Mouse (Mus musculus) cerebellum, postnatal 4 days (tissue): ENCODE data around the gene Kazn.

Source experiments
- DNase-seq, 2 experiments: peaks; one replicate each; pipeline ENCODE4 v3.0.0; 2022; ENCODE audit warnings: low spot score in 2 of 2, mixed read lengths in 1 of 2

Kazn gene

DNA sequence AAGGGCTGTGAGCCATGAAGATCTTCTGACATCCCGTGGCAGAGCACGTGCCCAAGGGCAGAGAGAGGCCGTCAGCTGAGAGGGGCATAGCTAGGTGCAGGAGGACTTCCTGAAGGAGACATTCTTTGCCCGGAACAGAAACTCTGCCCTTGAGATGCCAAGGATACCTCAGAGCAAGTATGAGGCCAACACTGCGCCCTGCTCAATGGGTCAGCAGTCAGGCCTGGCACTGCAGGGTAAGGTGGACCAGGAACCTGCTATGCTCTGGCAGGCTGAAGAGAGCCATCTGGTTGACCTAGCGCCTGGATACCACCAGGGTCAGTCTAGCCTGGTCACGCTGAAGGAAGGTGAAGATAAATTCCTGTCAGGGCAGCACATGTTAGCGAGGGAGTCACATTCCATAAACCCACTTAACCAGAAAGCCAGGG lies 46.0 kb downstream of the Kazn start:
- no peak for DNase-seq

DNA sequence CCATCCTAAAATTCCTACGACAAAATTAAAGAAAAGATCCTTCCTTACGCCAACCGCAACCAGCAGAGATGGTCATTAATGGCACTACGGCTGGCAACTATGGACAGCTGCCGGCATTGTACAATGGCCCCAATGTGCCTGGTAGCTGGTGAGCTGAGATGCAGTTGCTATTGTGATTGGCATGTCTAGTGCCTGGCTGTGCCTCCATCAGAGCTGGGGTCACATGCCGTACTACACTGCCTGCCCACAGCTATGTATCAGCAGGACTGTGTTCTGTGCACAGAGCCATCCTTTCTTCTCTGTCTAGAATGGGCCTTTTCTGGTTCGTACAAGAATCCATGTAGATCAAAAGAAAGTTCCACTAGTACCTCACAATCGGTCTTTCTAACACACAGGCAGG lies 49.2 kb downstream of the Kazn start:
- no peak for DNase-seq

DNA sequence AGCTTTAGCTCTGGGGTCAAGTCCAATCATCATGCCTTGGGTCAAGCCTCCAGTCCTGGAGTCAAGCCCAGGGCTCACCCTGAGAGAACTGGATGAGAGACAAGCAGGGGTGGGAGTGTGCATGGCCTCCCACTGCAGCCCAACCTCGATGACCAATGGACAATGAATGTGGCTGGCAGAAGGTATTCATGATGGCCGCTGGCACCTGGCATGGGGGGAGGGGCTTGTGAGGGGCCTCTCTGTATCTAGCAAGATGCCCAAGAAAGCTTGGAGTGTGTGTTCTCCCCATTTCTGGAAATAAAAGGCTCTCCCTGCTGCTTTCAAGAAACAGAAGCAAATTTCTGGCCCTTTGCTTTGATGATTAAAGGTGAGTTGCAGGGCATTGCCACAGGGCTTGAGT lies 50.7 kb downstream of the Kazn start:
- DNase-seq, result no peak

DNA sequence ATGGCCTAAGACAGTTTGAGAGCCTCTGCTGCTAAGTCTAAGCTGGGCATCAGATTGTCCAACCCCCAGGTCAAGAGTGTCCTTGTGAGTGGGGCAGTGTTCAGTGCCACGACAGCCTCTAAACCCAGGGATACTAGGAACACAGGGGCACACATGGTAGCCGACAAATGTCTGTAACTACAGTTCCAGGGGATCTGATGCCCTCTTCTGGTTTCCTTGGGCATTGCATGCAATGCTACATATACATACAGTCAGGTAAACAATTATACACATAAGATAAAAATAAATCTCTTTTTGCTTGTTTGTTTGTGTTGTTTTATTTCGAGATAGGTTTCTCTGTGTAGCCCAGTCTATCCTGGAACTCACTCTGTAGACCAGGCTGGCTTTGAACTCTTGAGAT lies 53.0 kb downstream of the Kazn start:
- no peak for DNase-seq

DNA sequence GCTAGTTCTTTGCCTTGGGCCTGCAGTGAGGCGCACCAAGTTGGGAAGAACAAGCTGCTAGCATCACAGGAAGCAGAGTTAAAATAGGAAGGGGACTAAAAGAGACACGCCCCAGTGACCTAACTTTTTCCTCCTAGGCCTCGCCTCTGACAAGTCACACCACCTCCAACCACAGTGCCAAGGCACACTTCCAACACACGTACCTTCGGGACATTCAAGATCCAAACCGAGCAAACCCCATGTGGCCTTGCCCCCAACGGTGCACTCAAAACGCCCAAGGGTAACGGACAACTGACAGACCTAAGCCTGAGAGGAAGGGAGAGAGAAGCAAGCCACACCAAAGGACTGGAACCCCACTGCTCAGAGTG lies 53.7 kb downstream of the Kazn start:
- no peak for DNase-seq

DNA sequence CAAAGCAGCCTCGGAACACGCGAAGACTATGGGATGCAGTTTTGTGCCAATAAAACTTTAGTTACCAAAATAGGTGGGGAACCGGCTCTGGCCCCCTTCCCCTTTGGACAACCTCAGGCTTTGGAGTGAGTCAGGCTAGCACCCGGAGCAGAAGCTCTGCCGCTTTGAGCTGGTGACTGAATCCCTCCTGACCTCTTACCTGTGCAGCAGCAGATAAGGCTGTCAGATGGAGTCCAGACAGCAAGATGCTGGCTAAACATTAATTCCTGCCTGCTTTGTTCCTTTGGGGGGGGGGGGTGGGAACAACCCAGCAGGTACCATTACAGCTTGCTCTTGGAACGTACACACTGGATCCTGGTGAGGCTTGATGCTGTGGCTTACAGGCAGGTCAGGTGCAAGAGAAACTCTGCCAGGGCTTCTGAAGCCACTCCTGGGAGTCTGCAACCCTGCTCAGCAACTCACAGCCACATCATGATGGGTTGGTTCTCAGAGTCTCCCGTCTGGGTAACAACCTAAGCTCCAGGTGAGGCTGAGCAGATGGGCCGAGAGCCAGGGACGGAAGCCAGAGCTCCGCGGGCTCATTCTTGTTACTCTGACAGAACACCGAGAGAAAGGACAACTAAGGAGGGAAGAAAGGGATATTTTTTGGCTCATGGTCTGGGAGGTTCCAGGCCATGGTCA lies 54.2 kb downstream of the Kazn start:
- no peak for DNase-seq

DNA sequence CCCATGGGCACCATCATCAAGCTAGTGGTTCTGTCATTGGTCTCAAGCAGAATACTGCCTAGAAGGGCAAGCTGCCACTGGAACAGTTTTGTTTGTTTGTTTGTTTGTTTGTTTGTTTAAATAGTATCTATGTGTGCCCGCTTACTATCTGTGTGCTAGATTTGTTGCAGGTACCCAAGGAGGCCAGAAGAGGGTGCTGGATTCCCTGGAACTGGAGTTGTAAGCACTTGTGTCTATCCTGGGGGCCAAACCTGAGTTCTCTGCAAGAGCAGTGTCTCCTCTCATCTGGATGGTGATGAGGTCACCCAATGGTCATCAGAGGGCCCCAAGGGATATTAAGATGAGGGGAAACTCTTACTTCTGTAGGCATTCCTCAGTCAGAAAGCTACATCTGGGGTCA lies 55.6 kb downstream of the Kazn start:
- no peak for DNase-seq

DNA sequence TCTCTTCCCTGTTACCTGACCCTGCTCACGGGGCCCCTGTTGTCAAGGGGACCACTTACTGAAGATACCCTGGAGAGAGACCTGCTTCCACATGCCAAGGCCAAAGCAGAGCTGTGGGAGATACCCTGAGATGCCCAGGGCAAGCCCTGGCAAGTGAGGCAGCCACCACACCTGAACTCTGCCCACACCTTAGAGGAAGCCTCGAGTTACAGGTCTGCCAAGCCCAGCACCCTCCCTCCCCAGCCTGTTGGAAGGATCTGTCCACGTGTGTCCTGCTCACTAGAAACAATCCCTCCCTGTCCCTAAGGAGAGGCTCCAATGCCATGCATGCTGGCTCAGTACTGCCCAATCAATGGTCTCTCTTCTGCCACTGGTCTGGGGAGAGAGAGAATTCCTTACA lies 56.2 kb downstream of the Kazn start:
- no peak for DNase-seq

DNA sequence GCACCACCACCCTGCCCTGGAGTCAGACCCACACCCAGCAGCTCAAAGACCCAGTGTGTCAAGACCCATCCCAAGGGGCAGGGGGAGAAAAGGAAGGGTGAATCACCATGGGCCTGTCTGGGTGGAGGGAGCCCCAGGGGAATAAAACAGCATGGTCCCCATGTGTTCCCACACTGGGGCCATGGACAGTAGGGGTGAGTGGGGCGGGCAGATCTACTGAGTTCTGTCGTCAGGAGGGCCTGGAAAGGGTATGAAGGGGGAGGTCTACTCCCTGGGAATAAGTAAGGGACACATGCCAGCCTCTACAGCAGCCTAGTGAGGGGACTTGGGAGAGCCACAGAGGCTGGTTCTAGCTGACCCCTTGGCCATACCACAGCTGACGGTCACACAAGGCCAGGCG lies 57.6 kb downstream of the Kazn start:
- DNase-seq, result no peak

DNA sequence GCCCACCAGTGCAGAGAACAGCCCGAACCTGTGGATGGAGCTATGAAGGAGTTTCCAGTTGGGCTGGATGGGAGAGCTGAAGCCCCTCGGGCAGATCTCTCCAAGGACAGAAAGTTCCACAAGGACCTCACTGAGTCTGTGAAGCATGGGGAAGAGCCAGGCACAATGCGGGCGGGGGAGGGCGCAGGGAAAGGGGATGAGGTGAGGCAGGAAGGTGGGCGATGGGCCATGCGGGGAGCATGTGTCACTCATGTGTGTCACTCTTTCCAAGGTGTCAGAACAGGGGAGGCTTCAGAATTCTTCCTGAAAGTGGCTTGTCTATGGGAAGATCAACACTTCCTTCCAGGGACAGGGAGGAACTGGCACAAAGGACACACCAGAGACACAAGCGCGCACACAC lies 58.3 kb downstream of the Kazn start:
- DNase-seq, result no peak

DNA sequence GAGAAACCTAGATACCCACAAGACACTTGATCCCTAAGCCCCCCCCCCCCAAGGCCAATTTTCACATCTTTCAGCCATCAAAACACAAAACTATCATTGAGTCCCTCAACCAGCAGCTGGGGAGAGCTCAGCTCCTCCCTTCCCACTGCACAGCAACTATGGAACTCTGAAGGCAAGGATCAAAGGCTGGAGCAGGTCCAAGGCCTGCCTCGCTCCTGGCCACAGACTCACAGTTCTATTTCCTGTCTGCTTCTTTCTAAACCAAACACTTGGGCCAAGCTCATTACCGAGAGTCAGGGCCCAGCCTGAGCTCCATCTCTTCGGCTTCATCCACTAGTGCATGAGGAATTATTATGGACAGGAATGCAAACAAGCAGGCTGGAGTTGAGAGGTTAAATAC lies 58.9 kb downstream of the Kazn start:
- peak in 1 of 2 experiments; percentile 67 for DNase-seq

DNA sequence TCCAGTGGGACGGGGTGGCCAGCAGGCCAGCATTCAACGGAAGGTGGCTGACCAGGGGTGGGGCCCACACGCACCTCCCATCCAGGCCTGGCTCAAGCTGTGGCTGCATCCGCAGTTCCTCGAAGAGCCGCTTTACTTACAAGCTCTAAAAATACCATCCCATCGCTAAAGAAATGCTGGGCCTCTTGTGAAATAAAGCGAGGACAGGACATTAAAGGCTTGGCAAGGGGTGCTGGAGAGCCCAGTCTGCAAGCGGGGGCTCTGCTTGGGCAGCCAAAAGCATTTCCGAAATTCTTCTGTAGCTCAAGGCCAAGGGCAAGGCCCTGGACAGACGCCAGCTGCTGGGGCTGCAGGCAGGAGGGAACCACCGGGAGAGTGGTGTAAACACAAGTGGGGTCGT lies 59.7 kb downstream of the Kazn start:
- DNase-seq, result peak in 1 of 2 experiments; percentile 56

DNA sequence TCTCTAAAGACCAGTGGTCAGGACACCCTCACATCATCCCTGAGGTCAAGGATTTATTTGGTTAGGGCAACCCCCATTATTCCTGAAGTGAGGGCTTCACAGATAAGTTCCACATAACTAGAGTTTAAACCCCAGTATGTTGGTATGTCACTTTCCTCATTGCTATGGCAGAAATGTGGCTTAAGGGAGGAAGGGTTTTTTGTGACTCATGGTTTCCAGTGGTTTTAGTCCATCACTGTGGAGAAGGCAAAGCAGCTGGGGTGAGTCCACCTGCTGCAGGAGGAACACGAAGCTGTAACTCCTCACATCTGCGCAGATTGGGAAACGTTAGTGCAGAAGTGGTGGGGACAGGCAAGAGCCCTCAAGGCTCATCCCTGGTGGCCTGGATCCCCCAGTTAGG lies 62.5 kb downstream of the Kazn start:
- no peak for DNase-seq

DNA sequence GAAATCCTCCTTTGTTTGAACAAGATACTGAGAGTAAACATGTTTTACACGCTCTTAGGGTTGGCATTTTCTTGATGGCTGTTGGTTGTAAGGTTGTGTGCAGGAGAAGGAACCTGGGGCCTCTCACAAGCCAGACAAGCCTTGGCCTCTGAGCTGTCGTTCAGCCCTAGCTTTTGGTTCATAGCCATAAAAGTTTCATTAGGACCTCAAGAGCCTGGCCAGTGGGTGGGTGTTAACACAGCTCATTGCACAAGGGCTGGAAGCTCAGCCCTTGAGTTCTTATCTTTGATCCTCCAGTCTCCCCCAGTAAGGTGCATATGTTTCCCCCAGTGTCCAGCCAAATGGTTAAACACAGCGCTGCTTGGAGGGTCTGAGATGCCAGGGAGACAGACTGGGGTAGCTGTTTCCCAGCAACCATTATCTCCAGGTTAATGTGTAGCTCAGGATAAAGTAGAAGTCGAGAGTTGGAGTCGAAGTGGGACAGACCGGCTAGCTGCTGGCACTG lies 65.2 kb downstream of the Kazn start:
- DNase-seq, result no peak

DNA sequence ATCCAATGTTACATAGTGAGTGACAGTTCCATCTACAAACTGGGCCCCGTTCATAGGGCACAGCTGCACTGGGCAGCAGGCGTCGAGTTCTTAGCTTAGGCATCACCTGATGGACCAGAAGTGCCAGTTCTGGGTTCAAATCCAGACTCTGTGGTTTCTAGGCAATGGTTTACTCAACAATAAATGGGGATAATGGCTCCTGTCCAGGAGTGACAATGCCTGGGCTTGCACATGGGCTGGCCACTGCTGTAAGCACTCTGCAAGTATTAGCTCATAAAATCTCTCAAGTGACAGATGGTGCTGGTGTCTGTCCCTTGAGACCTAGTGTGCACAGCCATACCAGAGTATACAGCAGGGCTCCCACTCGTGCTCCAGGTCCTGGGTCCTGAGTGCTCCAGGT lies 66.3 kb downstream of the Kazn start:
- DNase-seq, result no peak

DNA sequence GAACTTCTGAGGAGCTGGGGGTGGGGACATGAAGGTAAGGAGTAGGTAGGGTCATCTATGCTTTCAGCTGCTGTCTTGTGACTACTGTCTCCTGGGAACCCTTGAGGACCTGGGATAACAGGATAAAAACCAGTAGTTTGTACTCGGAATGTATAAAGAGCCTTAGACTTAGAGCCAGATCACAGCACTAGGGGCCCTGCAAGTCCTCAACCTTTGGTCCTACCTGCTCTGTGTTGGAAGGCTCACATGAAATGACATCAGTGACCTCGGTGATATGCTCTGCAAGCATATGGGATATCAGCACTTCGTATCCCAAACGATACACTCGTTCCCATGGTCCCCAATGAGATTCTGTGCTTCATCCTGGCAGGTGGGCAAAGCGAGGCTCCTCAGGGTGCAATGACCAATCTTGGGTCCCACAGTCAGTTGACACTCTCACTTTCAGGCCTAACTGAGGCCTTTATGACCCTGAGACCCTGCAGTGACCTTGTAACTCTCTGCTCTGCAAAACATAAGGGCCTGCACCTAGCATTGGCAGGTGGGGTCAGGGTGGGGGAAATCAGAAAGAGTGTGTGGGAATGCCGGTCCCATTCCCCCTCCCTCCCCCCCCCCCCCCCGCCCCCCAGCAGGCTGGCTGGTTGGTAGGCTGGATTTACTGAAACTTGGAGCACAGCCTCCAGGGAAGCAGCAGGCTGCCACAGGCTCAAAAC lies 67.3 kb downstream of the Kazn start:
- DNase-seq, result no peak

DNA sequence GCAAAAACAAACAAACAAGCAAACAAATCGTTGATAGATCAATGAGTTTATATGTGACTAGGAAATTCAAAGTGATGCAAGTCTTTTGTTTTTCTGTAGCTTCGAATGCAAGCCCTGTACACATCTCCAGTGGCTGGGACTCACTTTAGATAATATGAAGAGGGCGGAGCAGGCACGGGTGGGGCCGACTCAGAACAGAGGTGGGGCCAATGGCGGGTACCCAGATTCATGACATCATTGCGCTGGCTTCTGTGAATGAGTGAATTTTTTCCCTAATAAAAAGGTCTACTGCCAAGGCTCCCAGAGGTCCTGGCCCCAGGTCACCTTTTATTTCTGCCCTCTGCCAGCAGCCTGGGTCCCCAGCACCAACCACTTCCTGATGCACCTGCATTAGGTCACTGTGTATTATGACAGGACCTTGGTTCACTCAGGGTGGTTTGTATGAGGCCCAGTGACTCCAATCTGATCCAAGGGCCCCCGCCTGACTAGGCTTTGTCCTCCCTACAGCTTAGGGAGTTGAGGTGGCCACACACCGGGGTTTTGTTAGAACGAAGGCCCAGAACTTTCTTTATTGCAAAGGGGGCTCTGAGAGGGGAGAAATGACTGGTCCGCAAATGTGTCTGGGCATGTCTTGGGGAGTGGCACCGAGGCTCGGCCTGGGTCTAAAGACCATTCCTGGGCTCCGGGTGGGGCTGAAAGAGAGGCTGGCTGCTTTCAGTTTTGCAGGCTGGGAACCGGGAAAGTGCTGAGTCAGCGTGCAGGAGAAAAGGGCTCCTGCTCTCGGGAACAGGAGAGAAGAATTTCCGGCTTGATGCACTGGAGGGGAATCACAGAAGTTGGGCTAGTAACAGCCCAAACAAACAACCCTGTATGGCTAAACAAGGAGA lies 68.1 kb downstream of the Kazn start:
- no peak for DNase-seq

DNA sequence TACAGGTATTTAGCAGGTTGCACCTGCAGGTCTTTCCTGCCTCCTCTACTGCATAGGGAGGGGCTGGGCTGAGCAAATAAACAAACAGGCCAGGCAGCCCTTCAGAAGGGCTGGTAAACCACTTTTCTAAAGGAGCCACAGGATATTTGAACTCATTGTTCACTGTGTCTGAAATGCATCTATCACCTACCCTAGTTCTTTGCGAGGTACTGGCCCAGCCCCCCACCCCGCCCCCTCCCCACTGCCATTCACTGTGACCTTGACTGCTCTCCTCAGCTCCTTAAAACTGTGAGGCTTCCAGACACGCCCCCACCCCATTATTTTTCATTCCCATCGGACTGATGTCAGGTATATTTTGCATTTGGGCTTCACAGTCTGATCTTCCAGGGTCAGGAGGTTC lies 69.6 kb downstream of the Kazn start:
- no peak for DNase-seq

DNA sequence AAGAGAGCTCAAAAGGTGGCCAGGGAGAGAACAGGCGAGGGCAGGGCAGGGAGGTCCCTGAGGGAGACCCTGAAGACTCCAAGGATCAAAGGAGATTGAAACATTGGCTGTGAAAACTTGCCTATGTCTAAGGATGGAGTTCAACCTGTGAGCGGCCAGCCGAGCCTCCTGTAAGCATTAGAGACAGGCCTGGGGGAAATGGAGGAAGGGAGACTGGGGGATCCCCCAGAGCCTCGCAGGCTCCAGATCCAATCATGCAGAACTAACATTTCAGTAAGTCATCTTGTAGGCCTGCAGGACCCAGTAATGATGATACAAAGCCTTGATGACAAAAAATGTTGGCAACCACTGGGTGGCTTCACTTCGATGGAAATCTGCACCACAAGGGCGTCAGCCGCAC lies 70.8 kb downstream of the Kazn start:
- no peak for DNase-seq

DNA sequence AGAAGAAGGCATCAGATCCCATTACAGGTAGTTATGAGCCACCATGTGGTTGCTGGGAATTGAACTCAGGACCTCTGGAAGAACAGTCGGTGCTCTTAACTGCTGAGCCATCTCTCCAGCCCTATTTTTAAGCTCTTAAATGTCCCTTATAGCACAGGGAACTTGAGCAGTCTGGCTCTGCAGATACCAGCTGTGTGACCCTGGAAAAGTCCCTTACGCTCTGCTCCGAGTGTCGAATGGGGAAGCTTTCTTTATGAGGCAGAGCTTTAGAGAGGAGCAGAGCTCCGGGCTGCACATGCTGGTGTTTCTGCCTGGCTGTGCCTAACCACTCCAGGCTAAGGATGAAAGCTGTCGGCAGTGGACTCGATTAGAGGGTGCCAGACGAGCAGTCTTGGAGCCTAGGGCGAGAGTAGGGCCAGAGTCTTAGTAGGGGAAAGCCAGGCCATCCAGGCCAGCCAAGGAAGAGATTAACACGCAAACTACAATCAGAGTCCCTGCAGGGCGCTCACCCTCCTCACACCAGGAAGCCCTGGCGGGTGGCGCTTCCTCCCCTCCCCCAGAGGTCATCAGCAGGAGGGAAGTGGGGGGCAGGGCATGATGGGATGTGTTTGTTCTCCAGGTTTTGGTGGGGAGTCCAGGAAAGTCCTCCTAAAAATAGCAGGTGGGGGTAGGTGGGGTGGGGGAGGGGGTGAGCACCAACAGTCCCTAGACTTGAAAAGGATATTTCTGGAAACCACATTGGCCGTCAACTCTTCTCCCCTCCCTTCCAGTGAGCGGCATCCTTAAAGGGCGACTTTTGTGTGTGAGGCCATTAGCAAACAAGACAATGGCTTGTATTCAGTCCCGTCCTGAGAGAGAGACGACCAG lies 73.1 kb downstream of the Kazn start:
- no peak for DNase-seq

DNA sequence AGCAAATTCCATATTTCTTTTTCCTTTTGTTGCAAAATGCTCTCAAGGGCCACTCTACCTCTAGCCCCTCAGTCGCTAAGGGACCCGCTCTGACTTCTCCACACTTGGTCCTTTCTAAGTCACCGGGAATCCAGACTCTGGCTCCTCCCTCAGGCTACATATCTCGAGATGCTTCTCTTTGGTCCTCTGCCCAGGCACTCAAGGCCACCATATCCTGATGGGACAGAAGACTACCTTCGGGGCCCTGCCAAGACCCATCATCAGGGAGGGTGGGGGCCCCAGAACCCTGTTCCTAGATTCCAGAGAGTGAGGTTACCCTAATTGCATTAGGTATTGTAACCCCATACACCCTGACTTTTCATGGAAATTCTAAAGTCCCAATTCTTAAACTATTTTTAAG lies 73.8 kb downstream of the Kazn start:
- DNase-seq, result no peak

DNA sequence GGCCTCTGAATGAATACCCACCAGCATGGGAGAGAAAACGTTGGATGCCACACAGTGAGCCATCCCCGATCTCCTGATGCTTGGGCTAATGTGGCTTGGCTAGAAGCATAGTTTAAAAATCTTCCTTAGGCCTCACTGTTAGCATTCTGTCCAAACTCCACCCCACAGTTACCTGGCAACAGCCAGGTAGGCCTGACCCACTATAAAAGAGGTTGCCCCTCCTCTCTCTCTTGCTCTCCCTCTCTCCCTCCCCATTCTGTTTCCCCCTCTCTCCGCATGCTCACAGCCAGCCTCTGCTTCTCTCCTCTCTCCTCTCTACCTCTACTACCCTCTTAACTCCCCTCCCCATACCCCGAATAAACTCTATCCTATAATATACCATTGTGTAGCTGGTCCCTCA lies 74.8 kb downstream of the Kazn start:
- no peak for DNase-seq
